8 mouse cellular contexts compared by ENCODE assay signal in the genomic region with DNA sequence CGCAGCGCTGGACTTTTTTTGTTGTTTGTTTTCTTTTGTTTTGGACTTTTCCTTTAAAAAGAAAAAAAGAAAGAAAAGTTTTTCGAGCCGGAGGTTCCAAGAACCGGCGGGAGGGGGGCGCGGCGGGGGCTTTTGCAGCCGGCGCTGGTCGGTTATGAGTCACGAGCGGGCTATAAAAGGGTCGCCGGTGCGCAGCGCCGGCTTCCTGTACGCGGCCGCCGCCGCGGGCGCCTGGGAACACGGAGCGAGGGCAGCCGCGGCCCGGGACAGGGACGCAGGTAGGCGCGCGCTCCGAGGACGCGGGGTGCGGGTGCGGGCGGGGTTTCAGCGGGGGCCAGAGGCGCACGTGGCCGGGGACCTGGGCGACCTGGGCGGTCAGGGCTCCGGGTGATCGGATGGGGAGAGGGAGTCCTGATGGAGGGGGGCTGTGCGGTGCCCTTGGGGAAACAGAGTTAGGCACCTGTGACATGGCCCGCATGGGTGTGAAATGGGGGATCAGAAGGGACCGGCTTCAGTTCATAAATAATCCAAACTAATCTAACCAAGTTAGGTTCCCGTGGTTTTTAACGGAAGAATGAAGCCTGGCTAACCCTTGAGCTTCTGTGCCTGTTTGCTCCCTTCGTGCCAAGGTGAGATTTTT. TPM values are rescaled to one million over a fixed set of nuclear protein-coding genes. Genes with fewer than 3 reads are reported as not detected.
A peak's percentile ranks its signal among the peaks of the same experiment; 100 is the strongest.
DNase-seq lines count a peak whose midpoint lies in the region; ATAC-seq and TF ChIP-seq lines count a peak whose summit lies in the region.

No protein-coding gene starts in this region.

- TF ChIP-seq RAD21 in CH12.LX (IDR thresholded peaks at IDR 0.05; ENCODE audit: low read depth, low read length): no peak

- dilution Hi-C loops in CH12.LX (cut with MboI; ENCODE audit: extremely low pct_ligation_motif_present, extremely low pct_unique_long_range_greater_than_20kb, low sequenced_read_pairs): no loop called here

- H3K36me3 ChIP-seq in CH12.LX (replicated peaks in 1 of 2; ENCODE audit: control insufficient read depth in 1 of 2, insufficient read depth in 1 of 2, low read length in 1 of 2): peaks cover 26 to 39% of the 10 kb centered on the region in 2 experiments
- no peaks in the 10 kb centered on the region for H3K36me3 ChIP-seq in liver, embryonic 16.5 days (ENCODE audit: control insufficient read depth, insufficient read depth)
- no peaks in the 10 kb centered on the region for H3K36me3 ChIP-seq in neural tube, embryonic 12.5 days

- H3K27ac ChIP-seq in CH12.LX (ENCODE audit: insufficient read depth, low read depth): peak overlapping the region; percentile 79
- no peak overlapping the region for H3K27ac ChIP-seq in liver, embryonic 16.5 days (ENCODE audit: low read length)
- H3K27ac ChIP-seq in neural tube, embryonic 12.5 days: no peak overlapping the region

- H3K4me1 ChIP-seq in CH12.LX (ENCODE audit: control insufficient read depth in 1 of 2, insufficient read depth in 2 of 2): peaks cover 5 to 17% of the 10 kb centered on the region in 2 experiments
- H3K4me1 ChIP-seq in liver, embryonic 16.5 days (ENCODE audit: control insufficient read depth, low read depth, low read length): no peaks in the 10 kb centered on the region; the same call in 1 of the 2 replicates
- H3K4me1 ChIP-seq in neural tube, embryonic 12.5 days: peaks cover 8% of the 10 kb centered on the region

- H3K9me3 ChIP-seq in CH12.LX (replicated peaks; ENCODE audit: low read length): no peaks in the 10 kb centered on the region
- H3K9me3 ChIP-seq in liver, embryonic 16.5 days (replicated peaks; ENCODE audit: control insufficient read depth, low read length): no peaks in the 10 kb centered on the region
- no peaks in the 10 kb centered on the region for H3K9me3 ChIP-seq in neural tube, embryonic 12.5 days

- peak overlapping the region; percentile 99 for H3K9ac ChIP-seq in CH12.LX (ENCODE audit: insufficient read depth, low read depth)
- no peak overlapping the region for H3K9ac ChIP-seq in liver, embryonic 16.5 days (ENCODE audit: low read depth, low read length)
- H3K9ac ChIP-seq in neural tube, embryonic 12.5 days: peak overlapping the region; percentile 67

- peaks cover 68% of the 10 kb centered on the region for H3K79me2 ChIP-seq in CH12.LX (replicated peaks; ENCODE audit: control insufficient read depth, extremely low read depth, insufficient read depth, poor library complexity, severe bottlenecking)

- TF ChIP-seq CTCF in CH12.LX (conservative IDR thresholded peaks at IDR 0.05 in 1 of 2, IDR thresholded peaks at IDR 0.05 in 1 of 2; ENCODE audit: low read depth in 2 of 2, low read length in 2 of 2): peak in 1 of 2 experiments; percentile 9; a peak in 1 of 4 replicates

- intact Hi-C loops in left cerebral cortex, postnatal 25 days (cut with DNase I): no loop called here

- ATAC-seq in inflammation-experienced regulatory T-cells, adult 6 months: peak; percentile 80
- peak; percentile 24; the same call in 1 of the 2 replicates for ATAC-seq in liver, embryonic 16.5 days (ENCODE audit: low read depth)
- peak; percentile 75 for ATAC-seq in neural tube, embryonic 12.5 days (ENCODE audit: low FRiP score, low read depth)

- DNase-seq in CH12.LX (ENCODE audit: extremely low read depth): peak; percentile 87
- peak; percentile 60 to 75 for DNase-seq in adrenal gland, postnatal 36 days
- DNase-seq in gastrocnemius, postnatal 10 days: peak; percentile 68
- DNase-seq in thymus, postnatal 10 days (ENCODE audit: low spot score in 2 of 2): peak; percentile 50 to 71
- DNase-seq in left cerebral cortex, postnatal 25 days (ENCODE audit: low spot score in 2 of 2): no peak

- peak; percentile 98 for TF ChIP-seq POLR2A in CH12.LX (IDR thresholded peaks at IDR 0.05; ENCODE audit: low read depth, low read length)

- WGBS in liver, embryonic 16.5 days (ENCODE audit: insufficient replicate concordance): under 1% methylated on average over 55 of the region's 55 CpGs
- WGBS in neural tube, embryonic 12.5 days: under 1% methylated on average over 55 of the region's 55 CpGs

- H3K4me2 ChIP-seq in CH12.LX (ENCODE audit: insufficient read depth, low read depth, poor library complexity, severe bottlenecking): peak overlapping the region; percentile 9; the same call in 1 of the 2 replicates
- peak overlapping the region; percentile 68 for H3K4me2 ChIP-seq in liver, embryonic 16.5 days (ENCODE audit: low read depth, low read length)
- H3K4me2 ChIP-seq in neural tube, embryonic 12.5 days (replicated peaks): peak overlapping the region; percentile 99

- peak; percentile 65 for TF ChIP-seq EP300 in CH12.LX (IDR thresholded peaks at IDR 0.05; ENCODE audit: low read length)

- no peaks in the 10 kb centered on the region for H3K27me3 ChIP-seq in CH12.LX (replicated peaks)
- peaks cover 29% of the 10 kb centered on the region for H3K27me3 ChIP-seq in liver, embryonic 16.5 days (ENCODE audit: control insufficient read depth, insufficient read depth, low read depth, low read length)
- H3K27me3 ChIP-seq in neural tube, embryonic 12.5 days (replicated peaks): peaks cover 13% of the 10 kb centered on the region

- H3K4me3 ChIP-seq in CH12.LX (replicated peaks in 1 of 3; ENCODE audit: low read depth in 2 of 3, low read length in 2 of 3, poor library complexity in 1 of 3): peak overlapping the region; percentile 82 to 95 (median 91)
- peak overlapping the region; percentile 60 for H3K4me3 ChIP-seq in liver, embryonic 16.5 days (ENCODE audit: low read depth, low read length)
- peak overlapping the region; percentile 56 for H3K4me3 ChIP-seq in neural tube, embryonic 12.5 days

- in situ Hi-C loops in CH12.LX (cut with MboI; ENCODE audit: low pct_ligation_motif_present, low pct_unique_long_range_greater_than_20kb, low sequenced_read_pairs): no loop called here

TF ChIP-seq in CH12.LX, 34 proteins besides CTCF, POLR2A, EP300 and RAD21 (continues in another document):
- TF ChIP-seq NELFE (IDR thresholded peaks at IDR 0.05; ENCODE audit: low read depth, low read length) (peak; percentile 99), JUN (IDR thresholded peaks at IDR 0.05; ENCODE audit: insufficient read depth, low read depth, low read length) (no peak), UBTF (IDR thresholded peaks at IDR 0.05; ENCODE audit: low read depth, low read length) (peak; percentile 98), TBP (conservative IDR thresholded peaks at IDR 0.05; ENCODE audit: low read depth, low read length) (peak; percentile 97), ZMIZ1 (IDR thresholded peaks at IDR 0.05; ENCODE audit: low read depth, low read length) (peak; percentile 100), HCFC1 (IDR thresholded peaks at IDR 0.05; ENCODE audit: low read depth, low read length) (peak; percentile 67; the same call in 1 of the 2 replicates), NRF1 (IDR thresholded peaks at IDR 0.05; ENCODE audit: low read depth, low read length) (peak; percentile 56; the same call in 1 of the 2 replicates), ZC3H11A (IDR thresholded peaks at IDR 0.05; ENCODE audit: low read depth, low read length) (no peak), POLR2AphosphoS2 (IDR thresholded peaks at IDR 0.05; ENCODE audit: low read depth, low read length) (0 out of 2 replicates have a peak, but pooled peaks have one; percentile 20), RCOR1 (conservative IDR thresholded peaks at IDR 0.05; ENCODE audit: low read depth, low read length) (peak; percentile 65), SMC3 (IDR thresholded peaks at IDR 0.05; ENCODE audit: low read depth, low read length) (no peak; the same call in 1 of the 2 replicates), MXI1 (IDR thresholded peaks at IDR 0.05; ENCODE audit: low read depth, low read length) (peak; percentile 76; the same call in 1 of the 2 replicates), USF1 (IDR thresholded peaks at IDR 0.05; ENCODE audit: low read depth, low read length) (peak; percentile 57), TCF12 (IDR thresholded peaks at IDR 0.05; ENCODE audit: low read depth, low read length) (peak; percentile 95), CHD1 (IDR thresholded peaks at IDR 0.05; ENCODE audit: low read depth, low read length) (no peak), PAX5 (IDR thresholded peaks at IDR 0.05; ENCODE audit: low read length) (no peak), MAX (IDR thresholded peaks at IDR 0.05; ENCODE audit: low read length) (no peak; the same call in none of the 2 replicates), MEF2A (IDR thresholded peaks at IDR 0.05; ENCODE audit: borderline replicate concordance, low read depth, low read length) (peak; percentile 93), GABPA (IDR thresholded peaks at IDR 0.05; ENCODE audit: insufficient replicate concordance, low read depth, low read length) (no peak), ELF1 (IDR thresholded peaks at IDR 0.05; ENCODE audit: low read depth, low read length) (peak; percentile 78), BHLHE40 (IDR thresholded peaks at IDR 0.05; ENCODE audit: low read depth, low read length) (peak; percentile 94), ZNF384 (IDR thresholded peaks at IDR 0.05; ENCODE audit: low read depth, low read length) (peak; percentile 91), ETS1 (conservative IDR thresholded peaks at IDR 0.05; ENCODE audit: low read depth, low read length) (peak; percentile 64), SIN3A (IDR thresholded peaks at IDR 0.05; ENCODE audit: low read length) (peak; percentile 75), MAFK (IDR thresholded peaks at IDR 0.05; ENCODE audit: insufficient replicate concordance, low read length) (peak; percentile 35; the same call in 1 of the 2 replicates), IRF4 (IDR thresholded peaks at IDR 0.05; ENCODE audit: low read depth, low read length) (peak; percentile 97), ZKSCAN1 (IDR thresholded peaks at IDR 0.05; ENCODE audit: borderline replicate concordance, low read depth, low read length) (no peak), KAT2A (IDR thresholded peaks at IDR 0.05; ENCODE audit: insufficient replicate concordance, low read length) (peak; percentile 60; the same call in 1 of the 2 replicates), USF2 (conservative IDR thresholded peaks at IDR 0.05; ENCODE audit: low read depth, low read length) (no peak), JUND (conservative IDR thresholded peaks at IDR 0.05; ENCODE audit: low read depth, low read length) (no peak)

RNA-seq across cellular contexts. Expression of gene Mrpl39, which starts 32.3 kb away (rescaled TPM):
- total RNA-seq in CH12.LX (2012; rRNA removed) (123 and 128 TPM in 2 replicates), CH12.LX (2014; rRNA removed) (110 and 112 TPM in 2 replicates)
- 97.4 and 102 TPM in 2 replicates for polyA plus RNA-seq in CH12.LX (2012; ENCODE audit: insufficient read length, low read depth)
- total RNA-seq in adrenal gland, postnatal 36 days (2021): 10 to 100 TPM; 42.7 to 43.0 TPM
- total RNA-seq in gastrocnemius, postnatal 10 days (2021): 10 to 100 TPM; 22.6 TPM
- polyA plus RNA-seq in inflammation-experienced regulatory T-cells, adult 6 months (2017; shearing (Covaris generic)): 10 to 100 TPM; 20.6 to 31.7 (median 25.7) TPM
- 21.1 and 21.8 TPM in 2 replicates for polyA plus RNA-seq in liver, embryonic 16.5 days (2015; fragmentation: Nextera tagmentation; extraction: Ambion mirVana)
- polyA plus RNA-seq in neural tube, embryonic 12.5 days (2016; fragmentation: Nextera tagmentation; extraction: Ambion mirVana): 45.1 and 47.3 TPM in 2 replicates
- total RNA-seq in left cerebral cortex, postnatal 25 days (2021): 10 to 100 TPM; 19.5 to 19.6 TPM

Comparison
In these comparisons a context has a peak if more than half of its experiments do, and no peak if none do; other contexts are left out.
1. DNase-seq: peak in CH12.LX (single experiment), adrenal gland, postnatal 36 days (2 of 2), gastrocnemius, postnatal 10 days (single experiment) and thymus, postnatal 10 days (2 of 2); none in left cerebral cortex, postnatal 25 days (0 of 2).
2. H3K4me2 ChIP-seq: peak in every context shown above with its lines; median percentile 99 in neural tube, embryonic 12.5 days; 68 in liver, embryonic 16.5 days; 9 in CH12.LX.
3. ATAC-seq: peak in every context shown above with its lines; median percentile 80 in inflammation-experienced regulatory T-cells, adult 6 months; 75 in neural tube, embryonic 12.5 days; 24 in liver, embryonic 16.5 days.
4. Peak in every context shown above with its lines, with median percentiles within 50 percentile points of each other: H3K4me3 ChIP-seq.